Mouse (Mus musculus): ENCODE measurements around the gene Avpr1b. TPM values are rescaled to one million over a fixed set of nuclear protein-coding genes. Genes with fewer than 3 reads are reported as not detected.
A peak's percentile ranks its signal among the peaks of the same experiment; 100 is the strongest.
"Not testable (repeated sequence)": the region's sequence is repeated elsewhere in the genome, so short reads cannot be mapped to it uniquely, and the experiment has no call there.

The Avpr1b gene
- total RNA-seq, 2 experiments from 2014 or later, result not detected

DNA sequence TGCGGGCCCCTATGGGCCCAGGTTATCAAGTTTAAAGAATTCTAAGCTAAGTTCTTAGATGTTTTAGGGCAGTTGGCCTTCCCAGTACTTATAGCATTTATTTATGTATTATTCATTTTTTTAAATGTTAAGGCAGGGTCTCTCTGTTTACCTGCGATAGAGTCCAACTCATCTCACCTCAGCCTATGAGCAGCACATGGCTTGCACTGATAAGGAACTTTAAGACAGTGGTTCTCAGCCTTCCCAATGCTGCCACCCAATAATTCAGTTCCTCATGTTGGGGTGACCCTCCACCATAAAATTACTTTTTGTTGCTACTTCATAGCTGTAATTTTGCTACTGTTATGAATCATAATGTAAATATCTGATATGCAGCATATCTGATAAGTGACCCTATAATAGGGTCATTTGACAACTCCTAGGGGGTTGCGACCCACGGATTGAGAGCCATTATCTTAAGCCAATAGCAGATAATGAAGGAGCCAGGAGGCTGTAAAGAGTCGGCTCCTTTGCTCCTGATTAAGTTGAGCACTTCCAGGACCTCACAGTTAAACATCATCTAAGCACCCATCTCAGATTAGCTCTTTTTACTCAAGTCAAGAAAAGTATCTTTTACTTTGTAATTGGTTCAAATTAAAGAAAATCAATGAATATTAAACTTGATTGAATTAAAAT lies 17.6 kb downstream of the Avpr1b start:
- no peak for ATAC-seq (replicated peaks; ENCODE audit: poor library complexity, severe bottlenecking)

DNA sequence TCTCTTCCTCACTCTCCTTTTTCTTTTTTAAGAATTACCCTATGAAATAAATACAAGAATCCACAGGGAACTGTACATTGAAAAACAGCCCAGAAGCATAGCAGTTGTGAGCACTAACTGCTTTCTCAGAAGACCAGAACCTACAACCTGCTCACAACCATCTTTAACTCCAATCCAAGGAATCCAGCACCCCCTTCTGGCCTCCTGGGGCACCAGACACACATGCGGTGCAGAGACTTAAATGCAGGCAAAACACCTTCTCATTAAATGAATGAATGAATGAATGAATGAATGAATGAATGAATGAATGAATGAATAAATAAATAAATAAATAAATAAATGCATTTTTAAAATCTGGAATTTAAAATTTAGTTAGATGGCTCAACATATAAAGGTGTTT lies 19.5 kb downstream of the Avpr1b start:
- no peak for ATAC-seq (replicated peaks; ENCODE audit: poor library complexity, severe bottlenecking)

DNA sequence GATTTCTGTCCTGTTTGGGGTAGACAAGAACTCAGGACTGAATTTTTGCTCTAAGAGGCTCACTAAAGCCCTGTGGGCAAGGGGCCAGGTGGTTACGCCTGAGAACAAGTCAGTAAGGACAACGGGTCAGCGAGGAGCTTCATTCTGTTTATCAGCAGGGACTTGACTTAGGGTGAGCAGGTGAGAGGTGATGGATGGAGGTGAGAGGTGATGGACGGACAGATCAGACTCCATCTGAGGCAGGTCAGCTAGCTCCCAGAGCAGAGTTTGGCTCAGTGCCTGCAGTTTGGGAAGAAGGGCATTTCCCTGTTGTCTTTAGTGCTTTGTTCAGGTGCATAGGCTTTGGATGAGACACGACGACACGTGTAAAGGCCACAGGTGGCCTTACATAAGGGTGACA lies 20.3 kb downstream of the Avpr1b start:
- no peak for ATAC-seq (replicated peaks; ENCODE audit: poor library complexity, severe bottlenecking)

DNA sequence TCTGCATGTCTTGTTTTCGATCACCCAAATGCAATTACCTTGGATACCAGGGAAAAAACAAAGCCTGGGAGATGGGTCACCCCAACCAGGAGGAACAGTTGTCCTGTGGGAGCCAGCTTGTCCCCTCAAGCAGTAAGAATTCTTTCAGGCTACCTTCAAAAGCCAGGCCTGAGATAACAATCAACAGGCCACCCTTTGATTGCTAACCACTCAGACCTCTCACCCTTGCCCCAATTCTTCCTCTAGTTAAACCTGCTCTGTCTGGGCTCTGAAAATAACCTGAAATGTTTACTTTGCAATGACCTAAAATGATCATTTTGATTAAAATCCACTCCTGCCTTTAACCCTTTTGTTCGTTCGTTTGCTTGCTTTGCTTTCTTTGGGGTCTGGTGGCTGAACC lies 24.6 kb downstream of the Avpr1b start:
- ATAC-seq (replicated peaks; ENCODE audit: poor library complexity, severe bottlenecking), result no peak

DNA sequence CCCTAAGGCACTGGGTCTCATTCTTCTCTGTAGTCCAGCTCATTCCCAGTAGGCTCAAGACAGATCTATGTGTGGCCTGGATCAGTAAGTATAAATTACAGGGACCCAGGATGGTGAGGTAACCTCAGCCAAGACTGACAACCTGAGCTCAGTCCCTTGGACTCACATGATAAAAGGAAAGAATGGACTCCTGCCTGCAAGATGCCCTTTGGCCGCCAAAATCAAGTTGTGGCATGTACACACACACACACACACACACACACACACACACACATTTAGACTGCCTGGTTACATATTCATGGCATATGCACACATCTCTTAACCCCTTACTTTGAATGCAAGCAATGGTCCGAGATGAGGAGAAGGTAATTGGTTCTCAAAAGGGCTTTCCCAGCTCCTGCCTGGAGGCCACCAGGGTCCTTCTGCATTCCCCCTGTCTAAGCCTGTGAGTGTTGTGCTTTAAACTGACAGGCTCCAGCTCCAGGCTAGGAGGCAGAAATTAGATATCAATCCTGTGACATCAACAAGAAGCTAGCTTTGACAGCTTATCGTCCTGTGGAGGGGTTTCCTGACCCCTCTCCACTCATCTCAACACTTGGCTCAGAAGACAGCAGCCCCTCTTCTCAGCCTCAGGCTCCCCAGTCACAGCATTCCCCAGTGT lies 25.3 kb downstream of the Avpr1b start:
- no peak for ATAC-seq (replicated peaks; ENCODE audit: poor library complexity, severe bottlenecking)

DNA sequence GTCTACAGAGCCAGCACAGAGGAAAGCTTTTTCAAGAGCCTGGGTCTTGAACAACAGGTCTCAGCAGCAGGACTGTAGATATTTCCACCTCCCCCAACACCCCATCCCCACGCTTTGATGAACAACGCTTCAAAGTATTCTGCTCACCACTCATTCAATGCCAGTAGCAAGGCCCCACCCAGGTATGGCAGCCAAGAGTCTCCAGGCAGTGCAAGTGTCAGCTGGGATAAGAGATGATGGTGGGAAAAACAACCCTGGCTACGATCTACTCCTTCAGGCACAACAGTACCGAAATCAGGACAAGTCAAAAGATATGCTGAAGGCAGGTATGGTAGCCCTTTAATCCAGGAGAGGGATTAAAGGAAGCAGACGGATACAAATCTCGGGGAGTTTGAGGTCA lies 27.2 kb downstream of the Avpr1b start:
- ATAC-seq (replicated peaks; ENCODE audit: poor library complexity, severe bottlenecking), result no peak

DNA sequence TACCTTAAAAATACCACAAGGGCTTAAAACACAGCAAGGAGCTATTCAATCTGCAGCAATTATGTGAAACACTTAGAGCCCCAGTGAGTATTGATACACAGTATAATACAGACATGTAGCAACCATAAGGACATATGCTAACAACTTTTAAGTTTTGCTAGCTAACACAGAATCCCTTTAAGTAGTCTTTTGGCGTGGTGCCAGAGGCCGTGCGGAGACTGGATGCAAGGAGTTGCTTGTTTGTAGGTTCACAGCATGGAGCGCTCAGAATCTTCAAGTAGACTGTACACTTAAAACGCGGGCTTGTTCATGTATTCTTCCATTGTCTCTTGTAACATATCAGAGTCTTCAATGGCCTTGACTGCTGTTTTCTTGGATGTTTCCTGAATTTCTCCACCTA lies 33.2 kb downstream of the Avpr1b start:
- ATAC-seq (replicated peaks; ENCODE audit: poor library complexity, severe bottlenecking), result not testable (repeated sequence)

DNA sequence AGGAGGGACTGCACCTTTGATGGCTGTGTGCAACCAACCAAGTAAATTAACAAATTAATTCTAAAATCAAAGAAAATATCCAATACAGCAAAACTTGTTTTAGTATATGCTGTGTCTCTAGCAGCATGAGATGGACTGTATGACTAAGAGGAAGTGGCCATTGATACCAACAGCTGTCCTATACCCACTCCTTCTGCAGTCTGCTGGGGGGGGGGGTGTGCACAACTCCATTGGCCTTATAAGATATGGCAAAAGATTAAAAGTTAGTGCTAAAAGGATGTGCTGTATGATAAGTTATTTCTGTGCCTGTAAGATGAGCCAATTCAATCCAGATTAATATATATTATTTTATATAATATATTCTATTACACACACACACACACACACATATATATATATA lies 35.5 kb downstream of the Avpr1b start:
- no peak for ATAC-seq (replicated peaks; ENCODE audit: poor library complexity, severe bottlenecking)

DNA sequence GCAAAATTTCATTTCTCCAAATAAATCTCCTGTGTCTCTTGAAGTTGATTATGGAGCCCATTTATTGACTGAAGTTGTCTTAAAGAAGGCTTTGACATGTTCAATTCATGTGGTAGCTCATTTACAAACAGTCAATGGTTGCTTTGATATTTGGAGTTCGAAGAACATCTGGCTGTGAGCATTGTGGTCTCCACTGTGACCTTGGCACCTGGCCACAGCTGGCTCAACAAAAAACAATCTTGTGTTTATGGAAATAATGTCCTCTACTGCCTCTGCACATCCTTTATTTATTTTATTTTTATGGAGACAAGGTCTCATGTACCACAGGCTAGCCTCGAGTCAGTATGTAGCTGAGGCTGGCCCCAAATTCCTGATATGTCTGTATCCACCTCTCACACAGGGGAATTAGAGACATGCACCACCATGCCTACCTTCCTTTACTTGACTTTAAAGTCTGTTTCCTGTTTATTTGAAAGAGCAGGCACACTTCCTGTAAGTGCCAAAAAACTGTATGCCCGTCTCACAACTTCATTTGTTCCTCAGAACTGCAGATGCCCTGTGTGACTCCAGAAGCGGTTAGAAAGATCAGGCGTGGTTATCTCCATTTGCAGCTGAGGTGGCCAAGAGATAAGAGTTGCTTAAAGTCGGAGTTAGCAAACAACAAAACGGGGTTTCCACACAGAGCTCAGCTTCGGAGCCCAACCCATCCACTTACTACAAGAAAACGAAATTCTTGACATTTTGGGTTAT lies 38.9 kb downstream of the Avpr1b start, which contains the start of gene Ctse:
Ctse (plus strand) TSS at position 516 of the 750 bp plus-strand sequence.
- ATAC-seq (replicated peaks; ENCODE audit: poor library complexity, severe bottlenecking), result peak; percentile 89

DNA sequence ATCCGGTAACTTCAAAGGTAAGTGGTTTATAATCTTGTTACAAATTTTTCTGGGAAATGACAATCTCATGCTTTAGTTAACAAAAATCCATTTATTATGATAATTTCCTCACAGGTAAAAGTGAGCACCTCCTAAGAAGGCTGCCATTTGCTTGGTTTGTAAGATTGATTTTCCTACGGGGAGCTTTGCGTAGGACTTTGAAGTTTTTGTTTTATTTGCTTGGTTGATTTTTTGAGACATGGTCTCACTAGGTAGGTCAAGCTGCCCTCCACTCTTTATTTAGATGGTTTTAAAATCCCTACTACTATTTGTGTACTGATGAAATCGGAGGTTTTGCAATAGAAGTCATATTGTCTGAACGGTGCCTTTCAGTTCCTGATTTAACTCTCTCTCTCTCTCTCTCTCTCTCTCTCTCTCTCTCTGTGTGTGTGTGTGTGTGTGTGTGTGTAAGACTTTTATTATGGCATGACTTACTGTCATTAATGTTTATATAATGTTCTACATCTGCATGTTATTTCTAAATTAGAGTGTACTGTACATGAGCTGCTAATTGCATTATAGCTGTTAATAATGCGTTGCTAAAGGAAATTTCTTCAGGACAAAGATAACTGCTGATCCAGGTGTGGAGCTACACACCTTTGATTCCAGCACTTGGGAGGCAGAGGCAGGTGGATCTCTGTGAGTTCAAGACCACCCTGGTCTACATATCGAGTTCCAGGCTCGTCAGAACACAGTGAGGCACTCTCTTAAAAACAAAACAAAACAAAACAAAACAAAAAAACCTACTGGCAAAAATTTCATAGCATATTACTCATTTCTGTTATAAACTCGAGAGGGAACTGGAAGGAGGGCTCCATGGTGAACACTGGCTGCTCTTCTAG lies 39.7 kb downstream of the Avpr1b start:
- peak; percentile 87 for ATAC-seq (replicated peaks; ENCODE audit: poor library complexity, severe bottlenecking)

DNA sequence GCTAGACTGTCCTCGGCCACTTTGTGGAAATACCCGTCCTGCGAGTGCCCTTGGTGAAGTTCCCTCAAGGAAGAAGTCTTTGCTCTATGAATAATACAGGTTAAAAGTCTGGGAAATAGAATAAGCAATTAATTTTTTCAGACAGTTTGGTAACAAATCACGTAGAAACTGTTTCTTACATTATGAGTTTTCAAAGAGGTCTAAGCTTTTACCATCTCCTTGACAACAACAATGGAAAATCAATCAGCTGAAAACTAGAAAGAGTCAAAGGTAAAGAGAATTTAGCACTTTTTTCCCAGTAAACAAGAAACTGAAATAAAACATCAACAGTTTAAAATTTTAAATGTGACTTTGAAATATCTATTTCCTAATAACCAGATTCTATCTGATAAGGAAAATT lies 41.0 kb downstream of the Avpr1b start:
- no peak for ATAC-seq (replicated peaks; ENCODE audit: poor library complexity, severe bottlenecking)

DNA sequence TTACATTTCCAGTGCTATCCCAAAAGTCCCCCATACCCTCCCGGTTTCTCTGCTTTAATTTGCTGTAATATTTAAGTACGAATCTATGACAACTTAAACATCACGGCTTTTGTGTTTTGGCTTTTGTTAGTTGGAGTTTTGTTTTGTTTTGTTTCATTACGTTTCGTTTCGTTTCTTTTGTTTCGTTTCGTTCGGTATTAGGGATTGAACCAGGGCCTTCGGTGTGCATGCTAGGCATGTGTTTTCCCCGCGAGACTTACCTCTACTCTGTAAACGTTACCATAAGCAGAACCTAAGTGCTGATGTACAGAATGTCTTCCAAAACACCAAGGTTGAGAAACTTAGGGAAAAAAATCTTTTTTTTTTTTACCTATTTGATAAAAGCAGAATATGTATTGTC lies 42.5 kb downstream of the Avpr1b start:
- no peak for ATAC-seq (replicated peaks; ENCODE audit: poor library complexity, severe bottlenecking)

DNA sequence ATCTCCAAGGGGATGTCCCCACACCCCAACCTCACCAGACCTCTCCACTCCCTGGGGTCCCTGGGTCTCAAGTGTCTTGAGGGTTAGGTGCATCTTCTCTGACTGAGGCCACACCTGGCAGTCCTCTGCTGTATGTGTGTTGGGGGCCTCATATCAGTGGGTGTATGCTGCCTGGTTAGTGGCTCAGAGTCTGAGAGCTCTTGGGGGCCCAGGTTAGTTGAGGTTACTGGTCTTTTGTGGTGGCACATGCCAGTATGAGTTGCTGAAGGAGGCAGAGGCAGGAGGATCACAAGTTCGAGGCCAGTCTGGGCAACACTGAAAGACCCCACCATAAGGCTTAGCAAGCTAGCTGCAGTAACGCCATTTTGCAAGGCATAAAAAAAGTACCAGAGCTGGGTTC lies 43.2 kb downstream of the Avpr1b start:
- ATAC-seq (replicated peaks; ENCODE audit: poor library complexity, severe bottlenecking), result no peak

DNA sequence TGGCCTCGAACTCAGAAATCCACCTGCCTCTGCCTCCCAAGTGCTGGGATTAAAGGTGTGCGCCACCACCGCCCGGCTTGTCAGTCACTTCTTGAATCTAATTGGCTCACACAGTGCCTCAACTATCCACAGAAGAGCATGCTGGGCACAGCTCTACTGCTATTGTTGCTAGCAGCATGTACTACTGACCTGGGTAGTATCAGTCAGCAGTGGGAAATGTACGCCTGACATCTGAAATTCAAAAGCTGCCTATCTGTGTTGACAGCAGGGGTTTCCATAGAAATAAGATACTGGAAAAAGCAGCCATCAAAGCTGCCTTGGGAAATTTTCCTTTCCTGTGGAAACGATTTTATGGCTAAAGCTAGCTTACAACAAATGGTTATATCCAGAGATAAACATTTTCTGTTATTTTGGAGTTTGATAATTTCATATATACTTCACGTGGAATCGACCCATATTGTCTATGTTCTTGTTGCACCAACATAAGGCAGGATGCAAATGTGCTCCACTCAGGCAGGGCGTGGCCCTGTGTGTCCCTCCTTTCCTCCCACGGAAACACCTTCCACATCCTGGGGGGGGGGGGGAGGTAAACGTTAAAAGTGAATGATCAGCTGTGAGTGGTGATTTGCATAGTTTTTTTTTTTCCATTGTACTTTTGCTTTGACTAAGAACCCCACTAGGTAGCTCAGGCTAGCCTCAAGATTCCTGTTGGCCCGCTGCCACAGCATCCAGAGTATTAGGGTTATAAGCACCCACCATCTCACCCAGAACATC lies 53.8 kb downstream of the Avpr1b start:
- ATAC-seq (replicated peaks; ENCODE audit: poor library complexity, severe bottlenecking), result no peak

DNA sequence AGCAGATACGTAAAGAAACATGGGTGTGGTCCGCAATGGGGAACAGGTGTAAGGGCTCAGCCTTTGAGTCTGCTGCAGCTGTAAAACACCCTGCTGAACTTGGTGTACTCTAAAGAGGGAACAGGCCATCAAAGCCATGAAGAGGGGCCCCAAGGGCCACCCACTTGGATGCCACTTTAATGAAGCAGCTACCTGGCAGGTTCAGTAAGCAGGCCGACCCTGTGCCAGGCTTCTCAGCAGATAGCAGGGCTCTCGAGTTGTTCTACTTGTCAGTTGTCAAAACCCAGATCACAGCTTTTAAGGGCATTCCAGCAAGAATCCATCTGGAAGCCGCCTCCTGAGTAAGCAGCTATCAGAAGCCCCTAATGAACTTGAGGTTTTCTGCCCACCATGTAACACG lies 56.6 kb downstream of the Avpr1b start:
- no peak for ATAC-seq (replicated peaks; ENCODE audit: poor library complexity, severe bottlenecking)

DNA sequence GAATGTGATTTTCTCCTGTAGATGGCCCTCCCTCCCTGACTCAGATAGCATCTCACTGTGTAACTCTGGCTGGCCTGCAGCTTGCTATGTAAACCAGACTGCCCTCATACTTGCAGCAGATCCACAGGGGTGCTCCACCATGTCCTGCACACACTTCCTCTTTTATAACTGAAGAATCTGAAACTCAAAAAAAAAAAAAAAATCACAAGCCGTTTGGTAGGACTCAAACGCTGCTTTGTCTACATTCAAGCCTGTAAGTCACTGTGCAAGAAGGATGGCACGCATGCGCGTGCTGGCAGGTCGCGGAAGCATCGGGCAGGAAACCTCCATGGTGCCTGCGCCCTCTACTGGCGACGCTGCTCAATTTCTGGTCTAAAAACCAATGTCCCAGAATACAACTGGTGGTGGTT lies 58.9 kb downstream of the Avpr1b start:
- peak; percentile 85 for ATAC-seq (replicated peaks; ENCODE audit: poor library complexity, severe bottlenecking)

DNA sequence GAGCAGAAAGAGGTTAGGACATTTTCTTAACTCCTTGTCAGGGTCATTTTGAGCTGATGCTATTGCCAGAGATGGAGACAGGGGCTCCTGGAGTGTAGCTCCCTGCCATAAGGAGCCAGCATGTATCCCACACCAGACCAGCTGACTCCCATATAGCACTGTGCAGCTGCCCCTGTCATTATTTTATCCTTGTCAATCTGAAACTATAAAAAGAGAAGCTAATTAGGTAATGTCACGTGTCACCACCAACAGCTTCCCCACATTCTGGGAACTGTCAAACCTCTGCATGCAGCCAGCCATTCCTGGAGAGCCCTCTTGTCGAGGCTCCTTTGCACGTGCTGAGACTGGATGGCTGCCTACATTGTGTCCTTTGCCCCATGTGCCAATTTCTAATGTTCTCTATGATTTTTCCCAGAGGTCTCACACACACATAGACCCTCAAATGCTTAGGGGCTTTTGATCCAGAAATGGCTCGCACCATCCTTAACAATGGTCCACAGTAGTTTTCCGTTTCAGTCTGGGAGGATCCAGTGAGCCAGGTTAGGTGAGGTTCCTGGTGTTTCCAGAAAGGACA lies 60.6 kb downstream of the Avpr1b start:
- ATAC-seq (replicated peaks; ENCODE audit: poor library complexity, severe bottlenecking), result peak; percentile 65

DNA sequence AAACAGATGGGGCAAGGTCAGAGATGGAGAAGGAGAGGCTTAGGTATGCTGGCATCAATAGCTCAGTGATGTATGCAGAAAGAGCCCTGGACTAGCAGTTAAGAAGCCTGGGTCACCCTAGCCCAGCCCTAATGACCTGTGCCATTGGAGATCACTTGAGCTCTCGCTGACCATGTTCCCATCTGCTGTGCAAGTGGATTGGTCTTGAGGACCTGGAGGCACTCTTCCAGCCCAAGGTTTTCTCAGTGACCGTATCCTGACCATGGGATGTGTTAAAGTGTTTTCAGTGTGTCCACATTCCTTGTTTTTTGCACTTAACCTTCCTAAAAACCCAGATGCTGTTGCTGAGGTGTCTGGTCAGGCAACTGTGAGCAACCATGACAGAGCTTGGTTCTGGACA lies 61.2 kb downstream of the Avpr1b start:
- no peak for ATAC-seq (replicated peaks; ENCODE audit: poor library complexity, severe bottlenecking)

DNA sequence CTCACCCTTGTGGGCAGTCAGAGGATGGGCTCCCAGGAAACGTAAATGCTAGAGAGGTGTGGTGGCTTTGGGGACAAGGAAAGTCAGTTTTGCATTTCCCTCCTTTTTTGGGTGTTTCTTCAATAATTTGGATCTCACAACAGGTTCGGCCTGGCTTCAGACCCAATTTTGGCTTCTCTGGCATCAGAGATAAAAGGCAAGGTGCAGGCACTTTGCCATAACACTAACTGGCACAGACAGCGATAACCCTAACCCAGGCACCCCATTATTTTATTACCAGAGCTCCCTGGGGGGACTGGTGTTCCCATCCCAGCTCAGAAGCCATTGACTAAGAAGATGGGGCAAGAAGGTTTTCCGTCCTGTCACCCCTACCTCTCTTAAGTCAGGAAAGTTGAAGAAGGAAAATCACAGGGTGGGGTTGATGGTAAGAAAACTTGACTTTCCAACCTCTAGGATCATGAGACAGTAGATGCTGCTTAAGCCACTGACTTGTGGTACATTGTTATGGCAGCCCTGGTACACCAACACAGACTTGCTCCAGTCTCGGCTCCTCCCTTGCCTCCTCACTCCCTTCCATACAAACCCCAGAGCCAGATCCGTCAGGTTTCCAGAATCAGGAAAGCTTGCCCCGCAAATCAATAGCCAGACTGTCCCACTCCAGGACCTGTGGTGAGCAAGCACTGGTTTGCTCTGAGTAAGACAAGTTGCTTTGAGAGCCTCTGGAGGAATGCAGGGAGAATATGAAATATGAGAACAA lies 61.9 kb downstream of the Avpr1b start:
- no peak for ATAC-seq (replicated peaks; ENCODE audit: poor library complexity, severe bottlenecking)
